Mouse (Mus musculus): Measurements from ENCODE around the gene Degs2.
"Not testable (repeated sequence)": the region's sequence is repeated elsewhere in the genome, so short reads cannot be mapped to it uniquely, and the experiment has no call there.

Gene Degs2

DNA sequence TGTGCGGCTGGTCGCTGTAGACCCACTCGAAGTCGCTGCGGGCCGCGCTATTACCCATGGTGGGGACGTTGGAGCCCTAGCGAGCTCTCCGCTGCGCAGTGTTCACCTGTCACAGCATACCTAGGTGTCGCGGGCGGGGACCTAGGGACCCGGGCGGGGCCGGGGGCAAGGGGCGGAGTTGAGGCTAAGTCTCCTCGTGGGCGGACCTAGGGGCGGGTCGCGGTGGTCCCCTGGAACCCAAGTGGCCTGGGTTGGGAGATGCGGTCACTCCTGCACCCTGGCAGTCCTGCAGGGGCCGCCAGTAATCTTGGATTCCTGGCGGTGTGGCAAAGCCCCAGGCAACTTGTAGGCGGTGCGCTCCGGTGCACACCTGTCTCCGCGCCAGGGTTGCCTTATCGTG, at the start of gene Degs2:
Gene Degs2, minus strand, starts transcription at position 131 of the 400 bp plus-strand sequence.
- no peak for DNase-seq

DNA sequence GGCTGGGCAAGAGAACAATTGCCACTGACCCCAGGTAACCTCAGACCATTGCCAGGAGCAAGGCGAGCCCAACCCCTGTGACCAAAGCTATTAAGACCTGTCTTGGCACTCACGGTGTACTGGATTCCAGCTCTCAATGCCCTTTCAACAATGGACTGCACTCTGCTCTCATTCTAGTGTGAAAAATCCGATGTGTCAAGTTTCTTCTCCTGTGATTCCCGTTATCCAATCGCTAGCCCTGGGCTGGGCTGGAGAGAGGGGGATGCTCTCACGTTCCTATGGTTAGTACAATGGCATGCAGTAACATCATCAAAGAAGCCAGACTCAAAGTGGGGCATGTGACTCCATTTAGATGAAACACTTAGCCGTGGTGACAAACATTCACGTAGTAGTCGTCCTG, 49.7 kb upstream of the Degs2 start:
- no peak for DNase-seq

DNA sequence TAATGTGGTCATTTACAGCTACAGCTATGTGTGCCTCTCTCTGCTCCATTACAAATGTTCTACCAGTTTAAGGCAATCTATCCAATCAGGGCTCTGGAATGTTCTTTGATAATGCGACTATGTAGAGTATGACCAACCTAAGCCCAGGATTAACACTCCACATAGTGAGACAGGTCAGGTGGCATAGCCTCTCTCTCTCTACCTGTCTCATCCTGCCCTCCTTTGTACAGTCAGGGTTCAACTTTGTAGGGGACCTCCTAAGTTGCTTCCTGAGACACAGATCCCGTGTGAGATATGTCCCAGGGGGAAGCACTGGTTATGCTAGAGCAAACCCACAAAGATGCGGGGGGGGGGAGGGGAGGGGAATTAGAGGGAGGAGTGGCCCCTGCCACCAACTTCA, 48.1 kb upstream of the Degs2 start:
- no peak for DNase-seq

DNA sequence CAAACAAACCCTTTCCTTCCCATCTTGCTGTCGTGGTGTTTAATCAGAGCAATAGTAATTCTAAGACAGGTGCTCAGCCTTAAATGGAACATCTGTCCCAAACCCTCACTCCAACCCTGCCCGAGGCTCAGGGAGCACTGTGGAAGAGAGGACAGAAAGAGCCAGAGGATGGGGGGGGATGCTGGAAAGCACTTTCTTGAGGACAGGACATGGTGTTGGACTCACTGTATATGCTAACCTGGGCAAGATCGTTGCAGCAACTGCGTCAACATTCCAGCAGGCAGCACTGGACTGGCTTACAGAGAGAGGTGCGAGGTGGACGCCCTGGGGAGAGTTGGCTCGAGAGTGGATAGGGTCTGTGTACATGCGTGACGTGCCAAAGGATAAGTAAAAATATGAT, 47.3 kb upstream of the Degs2 start:
- no peak for DNase-seq

DNA sequence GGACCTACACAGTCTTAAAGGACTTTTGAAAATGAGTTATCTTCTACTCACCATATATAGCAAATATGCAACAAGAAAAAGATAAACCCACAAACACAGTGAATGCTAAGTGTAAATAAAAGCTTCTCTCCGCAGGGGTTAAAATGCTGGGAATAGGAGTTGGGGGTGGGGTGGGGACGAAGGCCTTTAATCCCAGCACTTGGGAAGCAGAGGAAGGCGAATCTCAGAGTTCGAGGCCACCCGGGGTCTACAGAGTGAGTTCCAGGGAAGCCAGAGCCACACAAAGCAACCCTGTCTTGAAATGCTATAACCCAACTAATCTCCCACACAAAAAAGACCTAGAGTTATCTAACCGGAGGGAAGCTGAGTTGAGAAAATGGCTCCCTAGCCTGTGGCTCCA, 46.9 kb upstream of the Degs2 start:
- DNase-seq: no peak

DNA sequence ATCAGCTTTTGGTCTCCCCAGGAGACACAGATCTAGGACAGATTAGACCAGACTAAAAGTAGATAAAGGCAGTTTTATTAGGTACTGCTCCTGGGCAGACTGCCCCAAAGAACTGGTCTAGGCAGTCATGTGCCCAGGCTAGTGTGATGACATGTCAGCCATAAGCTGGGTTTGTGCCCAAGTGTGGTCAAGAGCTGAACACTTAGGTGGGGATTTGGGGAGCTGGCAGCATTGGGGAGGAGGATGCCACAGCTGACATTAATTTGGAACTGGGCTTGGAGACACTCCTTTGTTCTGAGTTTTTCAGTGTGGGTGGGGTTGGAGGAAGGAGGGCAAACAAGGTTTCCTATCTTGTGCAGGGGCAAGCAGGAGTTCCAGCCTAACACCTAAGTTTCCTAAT, 43.9 kb upstream of the Degs2 start:
- DNase-seq: no peak

DNA sequence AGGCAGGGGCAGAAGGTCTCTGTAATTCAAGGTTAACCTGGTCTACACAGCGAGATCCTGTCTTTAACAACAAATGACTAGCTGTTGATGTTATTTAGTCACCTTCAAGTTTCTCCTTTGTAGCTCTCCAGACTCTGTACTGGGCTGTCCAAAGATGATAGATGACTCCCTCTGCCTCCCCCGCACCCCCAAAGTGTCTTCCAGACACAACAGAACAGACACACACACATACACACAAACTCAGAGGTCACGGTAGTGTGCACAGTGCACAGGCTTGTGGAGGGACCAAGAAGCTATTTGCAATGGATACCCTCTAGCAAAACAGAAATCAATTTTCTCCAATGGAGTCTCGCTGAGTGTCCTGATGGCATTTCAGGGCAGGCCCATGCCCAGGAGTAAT, 40.1 kb upstream of the Degs2 start:
- no peak for DNase-seq

DNA sequence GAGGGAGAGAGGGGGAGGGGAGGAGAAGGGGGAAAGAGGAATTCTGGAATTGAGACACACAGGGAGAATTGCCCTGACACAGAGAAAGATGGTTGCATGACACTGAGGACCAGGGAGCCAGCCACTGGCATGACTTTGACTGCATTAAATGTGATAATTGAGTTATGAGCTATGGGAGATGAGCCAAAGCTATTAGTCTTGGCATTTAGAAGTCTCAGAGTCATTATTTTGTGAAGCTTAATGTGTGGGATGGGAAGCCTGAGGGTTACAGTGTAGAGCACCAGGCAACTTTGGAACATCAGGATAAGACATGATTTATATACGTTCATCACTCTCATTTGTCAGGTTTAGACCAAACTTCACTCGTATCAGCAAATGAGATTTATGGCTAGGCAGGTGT, 39.4 kb upstream of the Degs2 start:
- DNase-seq: no peak

DNA sequence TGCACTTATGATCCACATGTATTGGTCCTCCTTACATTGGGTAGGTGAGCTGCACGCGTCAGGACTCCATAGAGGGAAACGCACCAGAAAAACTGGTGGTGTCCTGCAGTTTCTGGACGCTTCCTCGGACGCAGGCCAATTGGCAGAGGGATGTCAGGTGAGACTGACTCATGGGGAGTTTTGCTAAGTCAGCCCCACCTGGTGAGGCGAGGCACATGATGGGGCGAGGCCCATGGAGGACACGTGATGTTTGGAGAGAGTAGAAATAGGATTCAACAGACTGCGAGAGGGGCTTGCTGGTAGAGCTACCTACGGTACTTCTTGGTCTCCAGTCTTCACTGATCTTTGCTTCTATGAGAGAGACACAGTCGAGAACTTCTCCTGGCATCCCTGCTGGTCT, 36.6 kb upstream of the Degs2 start:
- DNase-seq: no peak

DNA sequence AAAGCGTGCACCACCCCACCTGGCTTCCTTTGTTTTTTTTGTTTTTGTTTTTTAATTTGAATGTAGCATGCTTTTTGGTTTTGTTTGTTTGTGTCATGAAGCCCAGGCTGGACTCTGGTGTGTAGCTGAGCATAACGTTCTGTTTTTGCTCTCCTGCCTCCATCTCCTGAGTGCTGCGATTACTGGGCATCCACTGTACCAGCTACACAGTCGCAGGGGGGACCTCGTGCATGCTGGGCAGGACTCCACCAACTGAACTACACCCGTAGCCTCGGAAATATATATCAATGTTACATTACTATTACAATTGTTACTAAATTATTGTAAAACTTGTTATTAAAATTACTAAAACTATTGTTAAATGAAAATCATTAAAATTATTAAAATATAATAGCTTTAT, 35.7 kb upstream of the Degs2 start:
- DNase-seq: no peak

DNA sequence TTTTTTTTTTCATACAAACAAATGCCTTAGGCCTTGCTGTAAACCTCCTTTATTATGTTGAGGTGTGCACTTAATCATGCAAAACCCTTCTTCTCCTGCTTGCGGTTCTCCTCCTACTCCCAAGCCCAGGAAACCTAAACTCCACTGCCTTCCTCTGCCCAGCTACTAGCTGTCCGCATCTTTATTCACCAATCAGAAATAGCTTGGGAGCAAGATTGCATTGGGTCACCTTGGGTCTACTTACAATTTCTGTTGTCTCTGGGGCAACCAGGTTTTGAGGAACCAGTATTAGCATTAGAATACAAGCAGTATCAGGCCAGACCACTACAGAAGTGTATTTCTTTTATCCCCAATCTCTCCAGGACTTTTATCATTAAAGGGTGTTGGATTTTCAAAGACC, 32.3 kb upstream of the Degs2 start:
- DNase-seq: no peak

DNA sequence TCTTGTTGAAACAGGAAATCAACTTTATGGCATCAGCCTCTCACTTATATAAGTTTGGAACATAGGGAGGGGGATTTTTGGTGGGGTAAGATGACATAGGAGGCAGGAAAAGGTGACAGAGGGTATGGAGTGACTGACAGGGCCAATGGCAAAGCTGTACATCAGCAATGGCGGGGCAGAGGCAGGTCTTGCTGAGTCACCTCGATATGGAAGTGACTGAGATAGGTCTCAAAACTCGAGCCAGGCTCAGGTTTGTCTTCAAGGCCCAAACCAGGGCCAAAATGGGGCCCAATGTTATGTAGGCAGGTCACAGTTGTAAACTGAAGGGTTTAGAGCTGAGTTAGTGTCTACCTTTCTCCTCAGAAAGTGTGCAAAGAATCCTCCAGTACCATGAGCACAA, 21.7 kb upstream of the Degs2 start:
- DNase-seq: no peak

DNA sequence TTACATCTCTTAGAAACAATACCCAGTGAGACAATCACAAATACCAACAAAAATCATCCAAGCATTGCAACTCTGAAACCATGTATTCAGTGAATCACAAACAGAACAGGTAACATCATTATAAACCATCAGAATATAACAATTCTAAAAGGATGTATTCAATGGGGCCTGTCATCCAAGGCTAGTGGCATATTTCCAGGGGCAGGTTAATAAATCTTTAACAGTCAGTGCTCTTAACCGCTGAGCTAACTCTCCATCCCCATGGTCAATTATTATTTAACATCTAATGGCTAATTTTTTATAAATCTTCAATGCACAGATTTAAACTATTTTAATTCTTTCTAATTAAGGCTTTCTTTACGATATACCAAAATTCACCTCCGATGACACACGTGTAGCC, 20.3 kb upstream of the Degs2 start:
- DNase-seq: no peak

DNA sequence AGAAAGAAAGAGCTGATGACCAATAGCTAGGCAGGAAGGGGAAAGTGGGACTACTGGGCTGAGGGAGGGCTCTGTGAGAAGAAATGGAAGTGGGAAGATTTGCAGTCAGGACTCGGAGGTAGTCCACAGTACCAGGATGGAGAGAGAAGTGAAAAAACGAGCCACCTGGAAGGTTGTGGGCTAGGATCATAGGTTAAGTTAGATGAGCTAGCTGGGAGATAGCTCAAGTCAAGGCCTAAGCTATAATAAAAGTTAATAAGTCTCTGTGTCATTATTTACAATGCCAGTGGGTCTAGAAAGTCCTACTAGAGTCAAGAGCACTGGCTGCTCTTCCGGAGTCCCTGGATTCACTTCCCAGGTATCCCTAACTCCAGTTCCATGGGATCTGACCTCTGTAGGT, 16.4 kb upstream of the Degs2 start:
- no peak for DNase-seq

DNA sequence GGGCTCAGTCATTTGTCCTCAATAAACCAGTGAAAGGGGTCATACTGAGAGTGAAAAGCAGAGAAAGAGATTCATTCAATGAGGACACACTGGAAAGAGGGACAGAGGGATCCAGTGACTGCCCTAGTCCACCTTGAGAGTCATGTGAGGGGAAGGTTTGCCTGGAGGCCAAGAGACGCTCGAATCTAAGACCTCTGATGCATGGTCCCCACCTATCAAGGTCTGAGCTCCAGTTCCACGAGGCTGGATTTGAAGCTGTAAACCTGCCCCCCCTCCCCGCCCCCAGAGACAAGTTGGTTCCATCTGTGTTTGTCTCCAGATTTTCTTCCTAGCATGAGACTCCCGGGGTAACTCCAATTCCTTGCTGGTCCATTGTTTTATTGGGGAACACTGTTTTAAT, 13.7 kb upstream of the Degs2 start:
- DNase-seq: no peak

DNA sequence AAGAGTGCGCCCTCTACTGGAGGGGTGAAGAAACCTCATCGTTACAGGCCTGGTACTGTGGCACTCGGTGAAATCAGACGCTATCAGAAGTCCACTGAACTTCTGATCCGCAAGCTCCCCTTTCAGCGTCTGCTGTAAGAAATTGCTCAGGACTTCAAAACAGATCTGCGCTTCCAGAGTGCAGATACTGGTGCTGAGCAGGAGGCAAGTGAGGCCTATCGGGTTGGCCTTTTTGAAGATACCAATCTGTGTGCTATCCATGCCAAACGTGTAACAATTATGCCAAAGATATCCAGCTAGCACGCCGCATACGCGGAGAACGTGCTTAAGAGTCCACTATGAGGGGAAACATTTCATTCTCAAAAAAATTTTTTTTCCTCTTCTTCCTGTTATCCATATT, 11.9 kb upstream of the Degs2 start:
- not testable (repeated sequence) for DNase-seq

DNA sequence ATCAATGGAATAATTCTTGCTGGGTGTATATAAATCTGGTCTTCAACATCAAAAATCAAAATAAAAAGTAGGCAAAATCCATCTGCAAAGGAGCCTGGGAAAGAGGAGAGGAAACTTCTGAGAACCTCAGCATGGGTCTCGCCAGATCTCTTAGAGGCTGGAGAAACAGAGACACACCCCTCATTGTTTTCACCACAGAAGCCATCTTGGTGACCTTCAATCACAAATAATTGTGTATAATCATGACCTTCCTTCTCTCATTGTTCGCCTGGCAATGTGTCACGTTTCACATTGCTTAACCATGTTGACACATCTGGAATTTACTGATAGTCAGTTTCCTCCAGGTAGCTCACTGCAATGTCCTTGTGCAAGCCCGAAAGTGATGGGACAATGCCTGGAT, 10.4 kb upstream of the Degs2 start:
- DNase-seq: no peak

DNA sequence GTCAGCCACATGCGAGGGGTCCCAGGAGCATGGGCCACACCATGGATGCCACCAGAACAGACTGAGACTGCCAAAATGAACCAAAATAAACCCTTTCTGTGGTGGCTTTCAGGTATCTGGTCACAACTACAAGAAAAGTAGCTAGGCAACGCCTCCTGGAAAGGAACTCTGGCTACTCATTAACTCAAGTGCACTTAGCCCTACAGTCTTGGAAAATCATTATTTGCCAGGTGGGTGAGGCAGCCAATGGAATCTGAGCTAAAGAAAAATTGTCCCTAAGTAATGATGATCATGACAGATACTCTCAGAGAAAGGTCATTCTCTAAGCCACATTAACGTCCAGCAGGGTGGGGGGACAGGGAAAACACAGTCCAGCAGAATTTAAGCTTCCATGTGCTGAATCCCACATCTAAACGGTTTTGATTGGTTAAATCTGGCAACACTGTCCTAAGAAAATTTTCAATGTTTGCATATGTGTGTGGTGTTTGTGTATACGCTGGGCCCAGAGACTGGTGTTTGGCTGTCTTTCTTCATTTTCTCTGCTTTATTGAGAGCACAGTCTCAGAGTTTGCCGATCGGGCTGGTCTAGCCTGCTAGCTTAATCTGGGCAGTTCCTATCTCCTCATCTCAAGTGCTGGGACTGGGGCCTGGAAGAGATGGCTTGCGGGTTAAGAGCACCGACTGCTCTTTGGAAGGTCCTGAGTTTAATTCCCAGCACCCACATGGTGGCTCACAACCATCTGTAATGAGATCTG, 8.9 kb upstream of the Degs2 start:
- DNase-seq: no peak

DNA sequence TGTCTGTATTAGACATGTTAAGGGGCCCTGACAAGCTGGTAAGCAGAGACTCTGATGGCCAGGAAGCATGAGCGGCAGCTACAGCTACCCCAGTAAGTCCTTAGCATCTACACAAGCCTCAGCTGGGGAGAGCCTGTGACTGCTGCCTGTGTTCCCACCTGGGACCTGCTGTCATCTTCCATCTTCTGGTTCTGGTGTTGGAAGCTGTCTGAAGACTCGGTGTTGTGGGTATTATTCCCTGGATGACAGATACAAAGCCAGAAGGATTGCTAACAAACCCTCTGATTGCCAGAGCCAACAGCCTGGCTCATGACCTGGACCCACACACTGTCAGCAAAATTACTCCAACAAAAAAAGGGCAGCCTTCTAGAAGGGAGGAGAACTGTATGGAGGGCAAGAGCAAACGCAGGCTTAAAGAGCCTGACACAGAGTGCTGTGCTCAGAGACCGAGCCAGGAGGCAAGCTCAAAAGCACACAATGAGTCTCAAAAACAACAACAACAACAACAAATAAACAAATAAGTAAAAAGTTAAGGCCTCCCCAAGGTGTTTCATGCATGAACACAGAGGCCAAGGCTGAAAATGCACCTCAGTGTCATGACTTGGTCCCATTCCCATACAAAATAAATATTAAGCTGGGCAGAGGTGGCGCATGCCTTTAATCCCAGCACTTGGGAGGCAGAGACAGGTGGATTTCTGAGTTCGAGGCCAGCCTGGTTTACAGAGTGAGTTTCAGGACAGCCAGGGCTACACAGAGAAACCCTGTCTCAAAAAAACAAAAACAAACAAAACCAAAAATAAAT, 8.1 kb upstream of the Degs2 start:
- no peak for DNase-seq

DNA sequence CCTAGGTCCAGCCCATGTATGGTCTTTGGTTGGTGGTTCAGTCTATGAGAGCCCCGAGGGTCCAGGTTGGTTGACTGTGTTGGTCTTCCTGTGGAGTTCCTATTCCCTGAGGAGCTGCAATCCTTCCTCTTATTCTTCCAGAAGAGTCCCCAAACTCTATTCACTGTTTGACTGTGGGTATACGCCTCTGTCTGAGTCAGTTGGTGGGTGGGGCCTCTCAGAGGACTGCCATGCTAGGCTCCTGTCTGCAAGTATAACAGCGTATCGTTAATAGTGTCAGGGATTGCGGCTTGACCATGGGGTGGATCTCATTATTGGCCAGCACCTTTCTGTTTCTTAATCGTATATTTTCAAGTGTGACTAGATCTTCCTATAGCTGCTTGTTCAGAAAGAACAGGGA, 7.3 kb upstream of the Degs2 start:
- DNase-seq: no peak

DNA sequence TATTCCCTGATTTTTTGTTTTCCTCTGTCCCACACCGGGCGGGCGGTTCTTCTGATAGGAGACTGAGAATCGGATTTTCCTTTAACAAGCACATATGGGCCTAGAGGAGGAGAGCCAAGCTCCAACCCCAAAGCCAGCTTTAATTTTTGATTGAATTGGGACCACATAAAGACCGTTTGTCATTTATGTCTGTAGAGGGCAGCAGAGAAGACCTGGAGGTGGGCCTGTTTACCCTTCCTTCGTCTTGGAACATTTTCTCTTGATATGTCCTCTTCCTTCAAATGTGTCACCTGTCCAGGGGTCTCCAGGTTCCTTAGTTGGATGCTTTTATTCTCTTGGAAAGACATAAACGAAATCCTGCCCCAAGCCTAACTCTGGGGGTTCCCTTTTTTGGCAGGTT, 4.0 kb upstream of the Degs2 start:
- no peak for DNase-seq

DNA sequence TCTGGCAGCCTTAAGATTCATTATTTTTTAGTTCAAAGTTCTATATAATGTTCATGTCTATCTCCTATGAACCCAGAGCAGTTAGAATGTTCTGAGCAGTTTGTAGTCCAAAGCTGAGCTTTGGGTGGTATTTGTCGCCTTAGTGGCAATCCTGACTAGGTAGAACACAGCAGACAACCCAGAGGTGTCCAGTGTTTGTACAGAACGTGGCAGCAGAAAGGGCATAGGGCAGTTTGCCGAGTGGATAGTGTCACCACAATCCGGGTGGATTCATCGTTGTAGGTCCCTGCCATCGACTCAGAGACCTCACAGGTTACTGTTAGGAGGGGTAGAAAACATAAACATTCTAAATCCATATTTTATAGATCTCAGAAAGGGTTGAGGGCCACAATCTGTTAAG, 3.4 kb upstream of the Degs2 start:
- DNase-seq: no peak

DNA sequence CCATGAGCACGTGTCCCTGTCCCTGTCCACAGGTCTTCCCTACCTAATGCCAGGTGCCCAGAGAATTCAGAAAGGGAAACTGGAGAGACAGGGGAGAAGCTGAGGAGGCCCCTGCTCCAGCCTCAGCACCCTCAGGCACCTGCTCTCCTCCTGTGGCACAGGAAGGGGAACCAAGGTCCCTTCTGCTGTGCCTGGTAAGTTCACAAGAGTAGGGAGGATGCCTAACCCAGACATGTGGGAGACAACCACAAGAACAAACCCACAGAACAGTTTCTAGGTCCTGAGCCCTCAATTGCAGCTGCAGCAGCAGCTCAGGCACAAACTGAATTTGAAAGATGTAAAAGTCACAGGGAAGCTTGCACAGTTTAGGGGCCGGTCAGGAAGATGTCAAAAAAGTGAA, 894 bp downstream of the Degs2 start:
- DNase-seq: no peak

DNA sequence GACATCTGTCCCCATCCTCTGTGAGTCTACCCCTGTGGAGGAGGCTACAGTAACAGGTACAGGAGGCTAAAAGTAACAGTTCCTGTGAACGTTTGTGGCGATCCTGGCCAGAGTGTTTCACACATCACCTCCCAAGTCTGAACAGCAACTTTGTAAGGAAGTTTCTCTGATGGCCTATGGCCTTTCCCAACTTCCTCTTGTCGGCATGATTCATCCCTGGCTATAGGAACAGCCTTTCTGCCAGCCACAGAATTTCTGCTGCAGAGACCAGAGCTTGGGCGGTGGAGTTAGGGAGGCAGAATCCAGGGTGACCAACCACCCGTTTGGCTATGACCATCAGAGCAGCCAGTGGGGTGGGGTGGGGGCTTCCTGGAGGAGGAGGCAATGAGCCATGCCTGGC, 2.1 kb downstream of the Degs2 start:
- DNase-seq: no peak

DNA sequence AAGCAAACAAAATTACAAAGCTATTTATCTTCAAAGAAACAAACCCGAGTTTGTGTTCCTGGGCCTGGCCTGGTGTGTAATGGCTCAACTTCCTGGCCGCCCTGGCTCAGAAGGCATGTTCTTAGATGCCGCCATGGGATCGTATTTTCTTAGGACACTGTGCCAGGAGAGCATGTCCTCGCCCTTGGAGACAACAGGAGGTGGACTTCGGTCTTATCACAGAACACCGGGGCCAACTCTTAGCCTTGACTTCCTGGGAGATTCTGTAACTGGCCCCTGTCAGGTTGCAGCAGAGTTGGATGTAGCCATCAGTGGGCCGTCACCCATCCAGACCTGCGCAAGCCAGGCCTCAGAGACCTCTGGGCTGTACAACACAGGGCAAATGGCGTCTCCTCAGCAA, 2.5 kb downstream of the Degs2 start:
- DNase-seq: no peak
